Mouse (Mus musculus) splenic B cell, adult 2 months (primary cell): Measurements from ENCODE around the gene Spata21.

Source experiments
- DNase-seq: peaks from one replicate; pipeline ENCODE4 v3.0.0-alpha.2; 2011; ENCODE audit warnings: low read depth, low spot score
- H3K27me3 ChIP-seq: 2 replicates; pipeline ENCODE4 v1.6.1; 2012; ENCODE audit warnings: mild to moderate bottlenecking, low read length, moderate library complexity, mixed read lengths; ENCODE audit not compliant: control insufficient read depth, poor library complexity, insufficient read depth, severe bottlenecking
- H3K36me3 ChIP-seq: 2 replicates; pipeline ENCODE4 v1.6.1; 2012; ENCODE audit warnings: mild to moderate bottlenecking, low read length, moderate library complexity, mixed read lengths; ENCODE audit not compliant: control insufficient read depth, poor library complexity, insufficient read depth, severe bottlenecking

Spata21 gene

DNA sequence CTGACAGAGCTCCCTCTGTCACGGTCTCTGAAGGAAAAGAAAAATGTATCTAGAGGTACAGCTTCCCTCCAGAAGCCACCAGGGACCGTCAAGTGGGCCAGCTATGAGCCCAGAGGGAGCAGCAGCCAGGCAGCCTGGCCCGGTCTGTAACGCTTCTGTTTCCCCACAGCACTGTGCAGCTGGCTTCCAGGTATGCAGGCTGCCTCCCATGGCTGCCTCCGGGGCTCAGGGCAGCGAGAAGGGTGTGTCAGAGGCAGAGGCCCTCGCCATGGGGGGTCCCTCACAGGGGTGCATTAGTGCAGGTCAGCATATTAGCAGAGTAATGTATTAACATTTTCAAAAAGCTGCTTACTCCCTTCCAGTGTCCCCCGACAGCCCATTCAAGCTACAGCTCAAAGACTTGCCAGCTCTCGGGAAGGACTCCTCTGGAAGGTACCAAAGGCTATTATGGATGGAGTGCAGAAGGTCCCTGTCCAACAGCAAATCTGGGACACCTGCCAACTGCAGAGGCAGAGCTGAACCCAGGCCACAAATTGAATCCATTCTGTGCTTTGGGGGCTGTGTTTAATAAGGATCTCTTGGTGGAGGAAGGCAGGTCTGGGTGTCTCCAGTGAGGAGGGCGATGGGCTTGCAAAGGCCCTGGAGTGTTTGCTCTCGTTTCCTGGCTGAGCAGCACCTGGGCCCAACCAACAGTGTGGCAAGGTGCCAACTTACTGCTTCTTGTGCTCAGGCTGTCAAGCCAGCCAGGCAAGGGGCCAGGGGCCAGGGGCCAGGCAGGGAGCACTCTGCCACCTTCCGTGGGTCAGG is 21.2 kb upstream of the Spata21 start:
- no peak for DNase-seq
- Histone ChIP-seq H3K27me3 (no peaks in the 10 kb centered on the region), H3K36me3 (peaks cover 12% of the 10 kb centered on the region)

DNA sequence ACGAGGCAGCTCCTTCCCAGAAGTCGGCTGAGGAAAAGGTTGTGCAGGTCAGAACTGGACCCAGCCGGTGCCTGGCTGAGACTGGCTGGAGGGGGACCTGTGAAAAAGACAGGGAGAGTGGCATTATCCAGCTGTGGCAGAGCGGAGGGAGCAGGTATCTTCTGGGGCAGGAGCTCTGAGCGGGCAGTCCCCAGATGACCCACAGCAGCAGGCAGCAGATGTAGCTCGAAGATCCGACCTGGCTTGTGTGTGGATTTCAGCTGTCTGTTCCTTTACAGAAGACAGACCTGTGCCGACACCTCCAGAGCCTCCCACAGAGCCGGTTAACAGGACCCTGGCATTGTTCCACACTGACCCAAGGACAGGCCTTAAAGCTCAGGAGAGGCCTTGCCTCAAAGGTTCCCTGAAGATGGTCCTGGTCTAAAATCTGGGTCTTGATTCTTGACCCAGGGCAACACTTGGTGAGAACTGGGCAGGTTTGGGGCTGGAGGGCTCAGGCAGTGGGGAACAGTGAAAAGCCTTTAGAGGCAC is 20.6 kb upstream of the Spata21 start:
- no peak for DNase-seq
- H3K27me3 ChIP-seq: no peaks in the 10 kb centered on the region
- H3K36me3 ChIP-seq: peaks cover 12% of the 10 kb centered on the region

- Histone ChIP-seq H3K36me3 (peaks cover 15% of the 10 kb centered on the region), H3K27me3 (no peaks in the 10 kb centered on the region)
- DNase-seq: no peak
Observed at GRCm38 (mm10) chr4:141068655-141069054, 19.5 kb upstream of the Spata21 start.

DNA sequence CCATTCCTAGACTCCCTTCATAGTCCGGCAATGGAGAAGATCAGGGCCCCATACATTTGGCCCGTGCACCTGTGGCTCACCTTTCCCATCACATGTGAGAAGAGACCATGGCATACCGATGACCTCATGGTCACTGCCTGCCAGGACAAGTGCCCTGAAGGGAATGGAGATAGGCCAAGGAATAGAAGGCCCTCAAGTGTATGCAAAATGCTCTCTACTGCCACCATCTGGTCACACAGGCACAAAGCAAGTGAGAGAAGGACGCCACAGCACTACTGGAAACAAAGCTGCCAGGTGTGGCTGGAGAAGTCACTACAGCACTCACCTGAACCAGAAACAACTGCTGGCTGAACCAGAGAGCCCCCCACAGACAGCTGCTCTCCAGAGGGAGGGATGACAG is 18.4 kb upstream of the Spata21 start:
- DNase-seq: peak; percentile 81
- Histone ChIP-seq H3K27me3 (no peaks in the 10 kb centered on the region), H3K36me3 (peaks cover 15% of the 10 kb centered on the region)

- no peak for DNase-seq
- no peaks in the 10 kb centered on the region for H3K27me3 ChIP-seq
Observed at GRCm38 (mm10) chr4:141072502-141072901, 15.6 kb upstream of the Spata21 start.

DNA sequence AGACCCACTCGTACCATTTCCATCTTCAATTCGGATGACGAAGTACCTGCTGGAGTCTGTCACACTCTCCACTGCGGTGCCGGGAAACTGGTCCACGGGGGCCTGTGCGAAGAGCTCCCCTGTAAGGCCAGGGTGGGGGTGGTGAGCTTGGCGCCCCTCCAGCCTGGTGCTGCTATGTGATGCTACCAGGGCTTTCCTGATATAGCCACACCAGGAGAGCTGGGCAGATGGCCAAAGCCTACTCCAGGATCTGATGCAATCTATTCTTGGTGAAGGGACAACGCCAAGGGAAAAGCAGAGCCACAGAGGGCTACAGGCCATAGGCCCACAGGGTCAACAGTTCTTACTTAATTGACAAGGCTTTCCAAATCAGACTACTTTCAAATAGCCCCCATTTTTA is 14.5 kb upstream of the Spata21 start:
- peaks cover 13% of the 10 kb centered on the region for H3K36me3 ChIP-seq
- no peak for DNase-seq
- H3K27me3 ChIP-seq: no peaks in the 10 kb centered on the region

More at GRCm38 (mm10) chr4:141072502-141072901, 15.6 kb upstream of the Spata21 start:
- peaks cover 13% of the 10 kb centered on the region for H3K36me3 ChIP-seq

DNA sequence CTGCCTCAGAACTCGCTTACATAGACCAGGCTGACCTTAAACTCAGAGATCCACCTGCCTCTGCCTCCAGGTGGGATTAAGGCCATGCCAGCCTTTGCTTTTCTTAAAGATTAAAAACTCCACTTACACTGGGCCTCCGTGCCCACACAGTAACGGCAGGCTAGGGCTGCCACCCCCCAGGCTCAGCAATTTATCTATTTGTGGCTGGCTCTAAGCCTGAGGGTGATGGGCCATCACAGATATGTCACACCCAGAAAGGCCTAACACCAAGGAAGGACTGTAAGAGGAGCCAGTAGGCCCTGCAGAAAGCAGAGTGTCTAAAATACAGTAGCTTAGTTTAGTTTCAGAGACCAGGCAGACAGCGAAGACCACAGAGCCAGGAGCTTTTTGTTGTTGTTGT is 14.0 kb upstream of the Spata21 start:
- H3K27me3 ChIP-seq: no peaks in the 10 kb centered on the region
- peaks cover 12% of the 10 kb centered on the region for H3K36me3 ChIP-seq
- no peak for DNase-seq

- peak; percentile 84 for DNase-seq
- no peaks in the 10 kb centered on the region for H3K27me3 ChIP-seq
- H3K36me3 ChIP-seq: peaks cover 3% of the 10 kb centered on the region
Observed at GRCm38 (mm10) chr4:141076761-141077506, 11.2 kb upstream of the Spata21 start.

- Histone ChIP-seq H3K36me3 (peaks cover 3% of the 10 kb centered on the region; the same call in 1 of the 2 replicates), H3K27me3 (no peaks in the 10 kb centered on the region)
- peak; percentile 97 for DNase-seq
Observed at GRCm38 (mm10) chr4:141077681-141078509, 10.2 kb upstream of the Spata21 start, which contains the start of gene Necap2. Necap2 (minus strand) TSS chr4:141078357.

DNA sequence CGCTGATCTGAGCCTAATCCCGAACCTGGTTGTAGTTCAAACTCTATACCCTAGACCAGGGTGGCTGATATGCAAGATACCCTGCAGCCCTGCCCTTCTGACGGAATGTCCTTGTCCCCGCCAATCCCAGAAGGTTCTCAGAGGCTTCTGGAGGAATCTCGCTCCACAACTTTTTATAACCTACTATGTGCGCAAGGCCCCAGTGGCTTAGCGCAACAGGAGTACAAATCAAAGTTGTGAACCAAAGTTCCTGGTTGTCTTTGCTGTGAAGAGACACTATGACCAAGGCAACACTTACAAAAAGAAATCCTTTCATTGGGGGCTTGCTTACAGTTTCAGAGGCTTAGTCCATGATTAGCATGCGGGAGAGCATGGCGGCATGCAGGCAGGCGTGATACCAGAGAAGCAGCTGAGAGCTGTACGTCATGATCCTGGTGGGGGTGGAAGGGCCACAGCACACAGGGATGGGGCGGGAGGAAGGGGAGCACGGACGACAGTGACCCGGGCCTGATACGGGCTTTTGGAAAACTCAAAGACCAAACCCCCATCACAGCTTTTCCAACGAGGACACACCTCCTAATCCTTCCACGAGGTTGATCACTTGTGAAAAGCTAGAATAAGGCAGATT is 9.5 kb upstream of the Spata21 start:
- H3K36me3 ChIP-seq: peaks cover under 1% of the 10 kb centered on the region; the same call in 1 of the 2 replicates
- DNase-seq: no peak
- no peaks in the 10 kb centered on the region for H3K27me3 ChIP-seq

- no peak for DNase-seq
- no peaks in the 10 kb centered on the region for H3K36me3 ChIP-seq
- H3K27me3 ChIP-seq: no peaks in the 10 kb centered on the region
Observed at GRCm38 (mm10) chr4:141086862-141087261, 1.3 kb upstream of the Spata21 start.

DNA sequence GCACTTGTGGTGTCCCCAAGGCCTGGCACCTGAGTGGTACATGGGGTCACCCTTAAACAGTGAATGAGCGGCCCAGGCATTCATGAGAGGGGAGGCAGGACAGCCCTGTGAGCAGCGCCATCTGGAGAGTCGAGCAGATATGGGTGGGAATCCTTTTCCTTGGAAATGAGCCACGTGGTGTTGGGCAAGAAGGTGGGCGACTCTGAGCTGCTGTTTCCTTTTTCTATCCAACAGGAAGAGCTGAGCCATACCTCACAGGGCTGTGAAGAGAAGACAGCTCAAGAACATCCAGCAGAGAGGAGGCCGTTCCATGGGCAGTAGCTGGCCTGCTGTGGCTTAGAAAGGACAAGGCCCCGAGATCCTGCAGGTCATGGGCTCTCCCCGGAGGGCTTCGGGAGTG is 581 bp downstream of the Spata21 start:
- no peak for DNase-seq
- no peaks in the 10 kb centered on the region for H3K27me3 ChIP-seq
- no peaks in the 10 kb centered on the region for H3K36me3 ChIP-seq

- Histone ChIP-seq H3K36me3 (no peaks in the 10 kb centered on the region), H3K27me3 (no peaks in the 10 kb centered on the region)
- DNase-seq: no peak
Observed at GRCm38 (mm10) chr4:141095016-141095415, 6.9 kb downstream of the Spata21 start.

DNA sequence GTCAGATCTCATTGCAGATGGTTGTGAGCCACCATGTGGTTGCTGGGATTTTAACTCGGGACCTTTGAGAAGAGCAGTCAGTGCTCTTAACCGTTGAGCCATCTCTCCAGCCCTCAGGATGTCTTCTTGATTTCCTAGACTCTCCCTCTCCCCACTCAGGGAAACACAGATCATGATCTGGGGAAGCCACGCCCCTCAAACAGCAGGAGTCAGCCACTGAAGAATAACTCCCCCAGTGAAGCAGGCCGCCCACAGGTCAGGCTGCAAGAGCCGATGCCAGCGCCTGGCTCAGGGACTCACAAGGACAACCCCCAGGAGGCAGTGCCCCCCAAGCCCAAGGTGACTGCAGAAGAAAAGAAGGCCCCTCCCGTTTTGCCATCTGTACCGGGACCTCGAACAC is 8.6 kb downstream of the Spata21 start:
- no peaks in the 10 kb centered on the region for H3K27me3 ChIP-seq
- no peak for DNase-seq
- no peaks in the 10 kb centered on the region for H3K36me3 ChIP-seq
